In the genomic region with DNA sequence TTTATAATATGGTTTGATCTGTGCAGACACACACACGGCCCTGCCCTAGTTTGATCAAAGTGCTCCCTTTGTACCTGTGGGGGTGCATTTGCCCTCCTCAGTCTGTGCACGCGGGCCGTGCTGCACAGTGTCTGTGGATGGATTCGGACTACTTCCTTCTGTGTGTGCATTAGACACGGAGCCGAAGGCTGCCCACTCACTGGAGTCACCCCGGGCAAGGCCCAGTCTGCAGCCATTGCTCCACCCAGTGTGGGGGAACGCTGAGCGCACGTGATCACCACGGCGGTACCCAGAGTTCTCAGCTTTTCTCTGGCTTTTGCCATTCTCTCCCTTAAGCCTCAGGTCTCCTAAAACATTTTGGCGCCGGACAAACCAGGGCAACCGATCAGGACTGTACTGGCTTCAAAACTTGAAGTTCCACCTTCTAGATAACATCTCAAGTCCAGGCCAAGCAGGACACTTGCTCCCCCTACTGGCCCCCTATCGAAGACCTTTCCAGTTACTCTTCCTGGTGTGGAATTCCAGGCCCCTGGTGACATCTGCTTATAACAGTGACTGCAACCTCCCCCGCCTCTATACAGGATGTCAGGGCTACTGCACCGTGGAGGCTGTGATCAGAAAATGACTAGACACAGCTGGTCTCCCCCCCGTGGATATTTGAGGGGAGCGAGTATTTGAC, we compare ENCODE assay signal across 10 mouse cellular contexts. TPM values are rescaled to one million over a fixed set of nuclear protein-coding genes. Genes with fewer than 3 reads are reported as not detected.
DNase-seq lines count a peak whose midpoint lies in the region; ATAC-seq and TF ChIP-seq lines count a peak whose summit lies in the region.
"Had no signal": no experiment of that assay in that cellular context is flagged by ENCODE, and none has a peak within 500 bp of the region (broad histone marks: within the 10 kb centered on the region; RNA-seq: fewer than 3 reads in every experiment).

No protein-coding gene starts in this region.

- DNase-seq in cerebellum, adult 11 months: peak; percentile 37
- DNase-seq in WW6 (ENCODE audit: low read depth, low spot score): peak; percentile 46
- DNase-seq in embryo, embryonic 10.5 days (ENCODE audit: low spot score): peak; percentile 72
- DNase-seq in kidney, postnatal 0 days (ENCODE audit: low spot score): peak; percentile 88

- H3K27ac ChIP-seq in heart, embryonic 14.5 days (replicated peaks in 1 of 2; ENCODE audit: control insufficient read depth in 1 of 2, insufficient read depth in 1 of 2, low read depth in 2 of 2, low read length in 2 of 2): no peak overlapping the region
- no peak overlapping the region for H3K27ac ChIP-seq in kidney, postnatal 0 days
- no peak overlapping the region for H3K27ac ChIP-seq in lung, embryonic 16.5 days (ENCODE audit: low read length)
- H3K27ac ChIP-seq in stomach, embryonic 16.5 days (ENCODE audit: low read length): no peak overlapping the region
- H3K27ac ChIP-seq: hindbrain, embryonic 15.5 days; neural tube, embryonic 13.5 days had no signal

- H3K27me3 ChIP-seq in heart, embryonic 14.5 days (ENCODE audit: control insufficient read depth, insufficient read depth, low read length): no peaks in the 10 kb centered on the region
- no peaks in the 10 kb centered on the region for H3K27me3 ChIP-seq in kidney, postnatal 0 days (ENCODE audit: insufficient read depth, low read length)
- H3K27me3 ChIP-seq in lung, embryonic 16.5 days (ENCODE audit: control insufficient read depth, insufficient read depth, low read depth, low read length): no peaks in the 10 kb centered on the region
- no peaks in the 10 kb centered on the region for H3K27me3 ChIP-seq in stomach, embryonic 16.5 days (ENCODE audit: control insufficient read depth, insufficient read depth, low read length)
- H3K27me3 ChIP-seq: hindbrain, embryonic 15.5 days; neural tube, embryonic 13.5 days had no signal

- no peak overlapping the region for H3K9ac ChIP-seq in heart, embryonic 14.5 days (ENCODE audit: low read length)
- no peak overlapping the region for H3K9ac ChIP-seq in kidney, postnatal 0 days (ENCODE audit: low read depth, low read length)
- H3K9ac ChIP-seq in lung, embryonic 16.5 days (ENCODE audit: low read length): no peak overlapping the region
- H3K9ac ChIP-seq in stomach, embryonic 16.5 days (ENCODE audit: low read length): no peak overlapping the region
- H3K9ac ChIP-seq: hindbrain, embryonic 15.5 days; neural tube, embryonic 13.5 days had no signal

- no peak for ATAC-seq in cerebellum, adult (ENCODE audit: insufficient number of reproducible peaks, low FRiP score, low TSS enrichment)
- ATAC-seq in heart, embryonic 14.5 days (ENCODE audit: insufficient number of reproducible peaks, insufficient read depth, low FRiP score, low read depth): no peak
- peak; percentile 69 for ATAC-seq in kidney, postnatal 0 days (replicated peaks; ENCODE audit: low FRiP score, low read depth)
- ATAC-seq in lung, embryonic 16.5 days (ENCODE audit: low read depth): peak; percentile 59
- peak; percentile 33; the same call in 1 of the 2 replicates for ATAC-seq in stomach, embryonic 16.5 days (ENCODE audit: insufficient read depth, low FRiP score)

- H3K4me2 ChIP-seq in heart, embryonic 14.5 days (ENCODE audit: low read length): 0 out of 2 replicates have a peak overlapping the region, but pooled peaks have one; percentile 5
- no peak overlapping the region for H3K4me2 ChIP-seq in kidney, postnatal 0 days (ENCODE audit: low read length)
- H3K4me2 ChIP-seq in lung, embryonic 16.5 days (ENCODE audit: low read depth, low read length): no peak overlapping the region
- no peak overlapping the region for H3K4me2 ChIP-seq in stomach, embryonic 16.5 days (ENCODE audit: low read depth, low read length)
- H3K4me2 ChIP-seq: hindbrain, embryonic 15.5 days; neural tube, embryonic 13.5 days had no signal

- peak; percentile 76 for TF ChIP-seq CTCF in kidney, postnatal 0 days (IDR thresholded peaks at IDR 0.05; ENCODE audit: low read depth)

- H3K9me3 ChIP-seq in heart, embryonic 14.5 days (ENCODE audit: control insufficient read depth, low read length): no peaks in the 10 kb centered on the region
- H3K9me3 ChIP-seq in kidney, postnatal 0 days (replicated peaks; ENCODE audit: low read length): no peaks in the 10 kb centered on the region
- no peaks in the 10 kb centered on the region for H3K9me3 ChIP-seq in lung, embryonic 16.5 days (ENCODE audit: control insufficient read depth, low read length)
- no peaks in the 10 kb centered on the region for H3K9me3 ChIP-seq in stomach, embryonic 16.5 days (replicated peaks; ENCODE audit: control insufficient read depth, low read length)
- H3K9me3 ChIP-seq: hindbrain, embryonic 15.5 days; neural tube, embryonic 13.5 days had no signal

- no peaks in the 10 kb centered on the region for H3K36me3 ChIP-seq in heart, embryonic 14.5 days (ENCODE audit: control insufficient read depth, insufficient read depth, low read length)
- no peaks in the 10 kb centered on the region for H3K36me3 ChIP-seq in kidney, postnatal 0 days (ENCODE audit: insufficient read depth, low read length)
- no peaks in the 10 kb centered on the region for H3K36me3 ChIP-seq in lung, embryonic 16.5 days (ENCODE audit: control insufficient read depth, insufficient read depth, low read length)
- H3K36me3 ChIP-seq in stomach, embryonic 16.5 days (ENCODE audit: control insufficient read depth, insufficient read depth, low read length): no peaks in the 10 kb centered on the region
- H3K36me3 ChIP-seq: hindbrain, embryonic 15.5 days; neural tube, embryonic 13.5 days had no signal

- WGBS in heart, embryonic 14.5 days: 59% methylated on average over 21 of the region's 21 CpGs
- 63% methylated on average over 21 of the region's 21 CpGs for WGBS in kidney, postnatal 0 days
- 64% methylated on average over 21 of the region's 21 CpGs for WGBS in lung, embryonic 16.5 days
- 66% methylated on average over 21 of the region's 21 CpGs for WGBS in stomach, embryonic 16.5 days

- no peak overlapping the region for H3K4me3 ChIP-seq in heart, embryonic 14.5 days (ENCODE audit: control insufficient read depth in 1 of 2, insufficient read depth in 1 of 2, low read depth in 1 of 2, low read length in 2 of 2)
- no peak overlapping the region for H3K4me3 ChIP-seq in kidney, postnatal 0 days (replicated peaks; ENCODE audit: low read depth, low read length)
- no peak overlapping the region for H3K4me3 ChIP-seq in lung, embryonic 16.5 days (ENCODE audit: low read length)
- H3K4me3 ChIP-seq in stomach, embryonic 16.5 days (replicated peaks; ENCODE audit: low read length): no peak overlapping the region
- H3K4me3 ChIP-seq: hindbrain, embryonic 15.5 days; neural tube, embryonic 13.5 days had no signal

- H3K4me1 ChIP-seq in heart, embryonic 14.5 days (ENCODE audit: control insufficient read depth in 2 of 2, insufficient read depth in 2 of 2, low read length in 2 of 2): peaks cover 0 to 2% of the 10 kb centered on the region in 2 experiments; a peak in 2 of 4 replicates
- H3K4me1 ChIP-seq in kidney, postnatal 0 days (replicated peaks; ENCODE audit: insufficient read depth, low read length): no peaks in the 10 kb centered on the region
- H3K4me1 ChIP-seq in lung, embryonic 16.5 days (replicated peaks; ENCODE audit: control insufficient read depth, insufficient read depth, low read length): no peaks in the 10 kb centered on the region; the same call in 1 of the 2 replicates
- 0 out of 2 replicates have a peak, but pooled peaks cover 1% of the 10 kb centered on the region for H3K4me1 ChIP-seq in stomach, embryonic 16.5 days (ENCODE audit: control insufficient read depth, insufficient read depth, low read length)
- H3K4me1 ChIP-seq: hindbrain, embryonic 15.5 days; neural tube, embryonic 13.5 days had no signal

RNA-seq across cellular contexts. Expression of gene Mgst2, which starts 13.4 kb away (rescaled TPM):
- 3.0 and 5.1 TPM in 2 replicates for polyA plus RNA-seq in heart, embryonic 14.5 days (2014; fragmentation: Nextera tagmentation; extraction: Ambion mirVana)
- polyA plus RNA-seq in kidney, postnatal 0 days (2015; fragmentation: Nextera tagmentation; extraction: Ambion mirVana): 1.6 and 1.8 TPM in 2 replicates
- polyA plus RNA-seq in lung, embryonic 16.5 days (2015; fragmentation: Nextera tagmentation; extraction: Ambion mirVana): 5.4 and 6.9 TPM in 2 replicates
- polyA plus RNA-seq in stomach, embryonic 16.5 days (2015; fragmentation: Nextera tagmentation; extraction: Ambion mirVana): 58.9 and 64.9 TPM in 2 replicates

Comparison
In these comparisons a context has a peak if more than half of its experiments do, and no peak if none do; other contexts are left out.
1. DNase-seq: peak in every context shown above with its lines; median percentile 88 in kidney, postnatal 0 days; 72 in embryo, embryonic 10.5 days; 46 in WW6; 37 in cerebellum, adult 11 months.
2. ATAC-seq: peak in kidney, postnatal 0 days (single experiment), lung, embryonic 16.5 days (single experiment) and stomach, embryonic 16.5 days (single experiment); none in cerebellum, adult (single experiment) and heart, embryonic 14.5 days (single experiment).